Mouse (Mus musculus): ENCODE measurements around the gene Hist1h2ap.
"Not testable (repeated sequence)": the region's sequence is repeated elsewhere in the genome, so short reads cannot be mapped to it uniquely, and the experiment has no call there.

Gene Hist1h2ap

DNA sequence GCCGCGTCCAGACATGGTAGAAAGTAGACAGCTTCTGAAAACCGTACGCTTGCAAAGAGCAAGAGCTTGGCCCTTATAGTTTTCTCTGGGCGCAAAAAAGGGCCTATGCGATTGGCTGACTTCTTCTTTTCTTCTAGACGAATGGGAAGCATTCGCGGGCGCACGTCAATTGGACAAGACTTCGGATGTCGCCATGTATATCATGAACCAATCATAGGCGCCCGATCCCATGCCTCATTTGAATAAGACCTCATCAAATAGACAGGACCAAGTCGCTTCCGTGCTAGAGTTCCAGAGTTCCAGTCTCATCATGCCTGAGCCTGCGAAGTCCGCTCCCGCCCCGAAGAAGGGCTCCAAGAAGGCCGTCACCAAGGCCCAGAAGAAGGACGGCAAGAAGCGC is at the start of gene Hist1h2ap, which contains the start of gene Hist1h2br:
Gene Hist1h2ap (minus strand): TSS at position 47 of the 400 bp plus-strand sequence.
Gene Hist1h2br (plus strand): TSS at position 283 of the 400 bp plus-strand sequence.
- DNase-seq (ENCODE audit: low spot score in 2 of 2): not testable (repeated sequence)

DNA sequence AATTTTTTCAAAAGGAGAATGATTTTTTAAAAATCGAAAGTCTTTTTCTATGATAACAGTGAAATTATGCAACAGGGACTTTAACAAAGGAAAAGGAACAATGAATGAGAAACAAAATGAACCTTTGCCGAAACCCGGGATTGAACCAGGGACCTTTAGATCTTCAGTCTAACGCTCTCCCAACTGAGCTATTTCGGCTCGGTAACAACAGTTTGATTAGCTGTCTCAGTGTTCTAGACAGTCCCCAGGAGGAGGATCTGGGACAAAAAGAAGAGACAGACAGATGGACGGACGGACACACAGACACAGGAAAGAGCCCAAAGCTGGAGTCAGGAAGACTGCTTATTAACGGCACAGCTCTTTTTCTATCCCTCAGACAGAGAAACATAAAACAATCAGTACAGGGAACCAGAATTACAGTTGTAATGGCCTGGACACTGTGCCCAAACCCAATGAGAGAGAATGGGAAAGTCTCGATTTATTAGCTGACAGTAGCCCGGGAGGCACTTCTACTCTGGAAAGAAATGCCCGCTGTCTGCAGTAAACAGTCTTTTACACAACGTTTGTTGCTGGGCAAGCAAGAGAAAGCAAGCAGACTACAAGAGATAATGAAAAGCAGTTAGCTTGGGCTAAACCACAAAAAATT is 49.6 kb upstream of the Hist1h2ap start:
- DNase-seq (ENCODE audit: low spot score in 2 of 2): peak in 1 of 2 experiments; percentile 19

DNA sequence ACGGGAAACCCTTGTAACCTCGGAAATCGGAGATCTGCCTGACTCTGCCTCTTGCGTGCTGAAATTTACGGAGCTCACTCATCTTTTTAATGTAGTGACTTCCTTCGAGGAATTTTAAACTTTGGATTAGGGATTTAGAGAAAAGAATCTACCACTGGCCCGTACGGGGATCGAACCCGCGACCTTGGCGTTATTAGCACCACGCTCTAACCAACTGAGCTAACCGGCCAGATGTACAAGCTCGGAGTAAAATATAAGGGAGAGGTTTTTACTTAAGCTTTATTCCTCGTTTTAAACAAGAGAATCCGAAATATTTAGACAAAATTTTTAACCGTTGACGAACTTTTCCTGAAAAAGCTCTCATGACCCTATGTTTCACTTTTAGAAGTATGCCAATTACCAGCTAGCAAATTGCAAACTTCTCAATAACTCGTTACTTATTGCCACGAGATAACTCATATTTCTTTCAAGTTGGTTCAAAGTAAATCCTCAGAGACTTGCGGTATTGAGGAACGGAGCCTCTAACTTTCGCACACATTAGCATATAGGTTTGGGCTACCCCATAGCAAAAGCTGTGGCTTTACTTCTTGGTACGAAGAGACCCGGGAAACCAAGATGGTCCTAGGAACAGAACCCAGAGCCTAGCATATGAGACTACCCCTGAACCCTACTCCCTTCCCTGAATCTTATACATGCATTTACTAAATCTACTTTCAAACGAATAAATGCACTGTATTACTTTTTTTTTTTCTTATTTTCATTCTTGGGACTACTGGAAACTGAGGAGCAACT is 48.8 kb upstream of the Hist1h2ap start:
- peak in 1 of 2 experiments; percentile 5 for DNase-seq (ENCODE audit: low spot score in 2 of 2)

DNA sequence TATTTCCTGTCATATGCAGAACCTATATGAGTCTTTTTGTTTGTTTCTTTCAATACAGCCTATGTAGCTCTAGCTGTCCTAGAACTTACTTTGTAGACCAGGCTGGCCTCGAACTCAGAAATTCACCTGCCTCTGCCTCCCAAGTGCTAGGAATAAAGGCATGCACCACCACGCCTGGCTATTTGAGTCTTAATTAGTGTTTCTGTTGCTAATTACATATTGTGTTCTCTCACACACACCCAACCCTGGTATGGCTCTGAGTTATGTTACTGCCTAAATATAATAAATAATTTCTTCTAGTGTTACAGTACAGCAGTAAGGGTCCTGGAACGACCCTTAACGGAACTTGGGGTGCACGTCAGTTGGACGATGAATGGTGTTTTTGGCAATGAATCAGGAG is 47.4 kb upstream of the Hist1h2ap start:
- DNase-seq (ENCODE audit: low spot score in 2 of 2): no peak

DNA sequence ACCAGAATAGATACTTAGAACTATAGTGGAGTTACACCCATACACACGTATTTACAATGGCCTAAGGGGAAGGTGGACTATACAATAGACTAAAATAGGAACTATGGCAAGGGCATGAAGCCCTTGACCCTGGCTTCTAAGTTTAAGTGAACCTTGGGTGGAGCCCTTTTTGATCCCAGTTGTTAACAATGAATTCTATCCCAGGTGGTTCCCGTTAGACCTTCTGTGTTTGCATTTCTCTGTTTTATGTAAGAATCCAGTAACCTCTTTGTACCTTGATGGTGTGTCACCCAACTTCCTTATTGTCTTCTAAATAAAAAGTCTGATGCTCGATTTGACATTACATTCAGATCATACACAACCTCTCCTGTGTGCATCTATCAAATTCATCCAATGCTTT is 32.2 kb upstream of the Hist1h2ap start:
- not testable (repeated sequence) for DNase-seq (ENCODE audit: low spot score in 2 of 2)

DNA sequence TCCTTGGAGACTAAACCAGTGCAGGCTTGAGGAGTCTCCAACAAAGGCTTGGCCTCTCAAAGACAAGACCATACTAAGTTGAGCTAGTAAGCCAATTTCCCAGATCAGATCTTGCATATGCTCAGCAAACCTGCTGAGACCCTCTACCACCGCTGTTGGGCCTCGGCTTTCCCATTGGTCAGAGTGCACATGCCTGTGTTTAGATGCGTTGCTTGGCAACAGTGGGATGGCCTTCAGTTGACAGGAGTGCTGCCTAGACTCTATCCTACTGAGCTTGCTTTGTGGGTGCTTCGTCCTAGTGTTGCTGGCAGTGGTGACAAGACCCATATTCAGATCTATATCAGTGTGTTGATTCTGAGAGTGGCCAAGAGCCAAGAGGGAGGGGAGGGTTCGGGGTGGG is 28.3 kb upstream of the Hist1h2ap start:
- no peak for DNase-seq (ENCODE audit: low spot score in 2 of 2)

DNA sequence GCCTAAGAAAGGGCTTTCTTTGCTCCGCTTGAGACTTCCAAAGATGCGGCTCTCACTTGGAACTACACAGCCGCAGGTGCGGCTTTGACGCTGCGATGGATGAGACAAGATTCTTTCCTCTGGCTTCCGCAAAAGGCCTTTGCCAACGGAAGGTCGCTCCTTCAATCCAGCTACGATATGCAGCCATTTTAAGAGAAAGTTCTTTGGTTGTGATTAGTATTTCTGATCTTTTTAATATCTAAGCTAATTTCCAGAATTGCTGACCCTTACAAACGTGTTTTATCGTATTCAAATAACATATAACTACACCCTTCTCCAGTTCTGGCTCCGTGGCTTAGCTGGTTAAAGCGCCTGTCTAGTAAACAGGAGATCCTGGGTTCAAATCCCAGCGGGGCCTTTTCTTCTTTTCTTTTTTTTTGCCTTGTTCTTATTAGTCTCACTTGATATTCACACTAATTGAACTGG is 22.4 kb upstream of the Hist1h2ap start:
- DNase-seq (ENCODE audit: low spot score in 2 of 2): peak in 1 of 2 experiments; percentile 71

DNA sequence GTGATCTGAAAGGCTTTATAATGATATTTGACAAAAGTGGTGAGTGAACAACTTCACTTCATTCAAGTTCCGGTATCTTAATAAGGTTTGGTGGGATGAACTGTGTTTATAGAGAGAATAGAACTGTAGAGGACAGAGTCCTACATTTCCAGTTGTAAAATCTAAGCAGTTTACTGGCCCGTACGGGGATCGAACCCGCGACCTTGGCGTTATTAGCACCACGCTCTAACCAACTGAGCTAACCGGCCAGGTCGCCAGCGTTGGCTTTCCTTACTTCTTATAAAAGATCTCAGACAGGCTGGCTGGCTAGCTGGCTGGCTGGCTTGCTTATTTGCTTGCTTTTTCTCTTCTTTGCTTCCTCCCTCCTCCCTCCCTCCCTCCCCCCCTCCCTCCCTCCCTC is 21.8 kb upstream of the Hist1h2ap start:
- DNase-seq (ENCODE audit: low spot score in 2 of 2): peak; percentile 47 to 86

DNA sequence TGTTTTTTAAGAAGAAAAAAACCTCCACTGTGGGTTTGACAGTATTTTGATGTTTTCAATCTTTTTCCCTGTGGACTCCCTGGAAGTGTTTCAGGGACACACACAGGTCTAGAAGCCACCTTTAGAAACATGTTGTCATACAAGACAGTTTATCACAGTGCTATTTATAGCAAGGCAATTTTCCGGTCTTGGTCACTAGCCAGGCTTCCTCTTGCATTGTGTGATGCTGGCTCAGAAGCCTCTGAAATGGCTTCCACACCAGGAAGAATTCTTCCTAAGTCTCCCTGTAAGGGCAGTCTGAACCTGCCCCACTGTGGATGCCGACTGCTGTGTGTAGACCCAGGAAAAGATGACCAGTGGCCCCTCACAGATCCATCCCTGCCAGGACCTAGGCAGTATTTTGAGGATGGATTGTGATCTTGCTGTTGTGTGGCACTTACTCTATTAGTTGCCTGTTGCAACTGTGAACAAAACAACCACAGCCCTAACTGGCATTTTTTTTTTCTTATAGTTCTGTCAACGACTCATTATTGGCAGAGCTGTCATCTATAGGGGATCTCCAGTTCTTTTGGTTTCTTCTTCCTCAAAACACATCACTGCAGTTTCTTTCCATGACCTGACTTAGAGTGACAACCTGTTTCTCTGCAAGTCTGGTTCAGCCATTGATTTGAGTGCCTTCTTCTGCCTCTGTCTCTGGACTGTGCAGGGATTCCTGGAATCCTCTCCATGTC is 19.1 kb upstream of the Hist1h2ap start:
- peak; percentile 77 to 84 for DNase-seq (ENCODE audit: low spot score in 2 of 2)

DNA sequence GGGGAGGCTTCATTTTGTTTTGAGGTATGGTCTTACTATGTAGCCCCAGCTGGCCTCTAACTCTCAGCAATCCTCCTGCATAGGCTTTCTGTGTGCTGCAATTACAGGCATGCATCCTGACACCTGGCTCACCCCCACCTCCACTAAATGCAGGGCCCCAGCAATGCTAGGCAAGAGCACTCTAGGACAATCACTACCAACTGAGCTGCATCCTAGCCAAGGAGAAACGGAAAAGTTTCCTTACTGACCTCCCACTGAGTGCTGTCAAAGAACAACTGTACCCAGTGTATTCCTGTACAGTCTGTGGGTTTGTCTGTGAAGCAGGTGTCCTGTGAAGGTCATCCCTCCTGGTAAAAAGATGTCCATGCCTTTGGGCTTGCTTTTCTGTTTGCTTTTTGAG is 17.4 kb upstream of the Hist1h2ap start:
- not testable (repeated sequence) for DNase-seq (ENCODE audit: low spot score in 2 of 2)

DNA sequence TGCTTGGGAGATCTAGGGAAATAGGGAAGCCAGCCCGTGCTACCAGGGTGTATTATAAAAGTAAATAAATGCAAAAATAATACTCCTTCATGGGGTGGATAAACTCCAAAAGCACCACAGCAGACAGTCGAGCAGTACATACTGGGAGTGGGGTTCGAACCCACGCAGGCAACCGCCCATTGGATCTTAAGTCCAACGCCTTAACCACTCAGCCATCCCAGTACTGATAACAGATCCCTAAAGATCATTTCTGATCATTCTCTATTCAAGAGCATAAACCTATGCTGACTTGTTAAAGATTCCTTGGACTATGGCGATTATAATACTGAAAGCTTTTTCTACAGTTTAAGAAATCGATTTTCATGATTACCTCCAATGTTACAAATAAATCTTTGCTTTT is 14.6 kb upstream of the Hist1h2ap start:
- no peak for DNase-seq (ENCODE audit: low spot score in 2 of 2)

DNA sequence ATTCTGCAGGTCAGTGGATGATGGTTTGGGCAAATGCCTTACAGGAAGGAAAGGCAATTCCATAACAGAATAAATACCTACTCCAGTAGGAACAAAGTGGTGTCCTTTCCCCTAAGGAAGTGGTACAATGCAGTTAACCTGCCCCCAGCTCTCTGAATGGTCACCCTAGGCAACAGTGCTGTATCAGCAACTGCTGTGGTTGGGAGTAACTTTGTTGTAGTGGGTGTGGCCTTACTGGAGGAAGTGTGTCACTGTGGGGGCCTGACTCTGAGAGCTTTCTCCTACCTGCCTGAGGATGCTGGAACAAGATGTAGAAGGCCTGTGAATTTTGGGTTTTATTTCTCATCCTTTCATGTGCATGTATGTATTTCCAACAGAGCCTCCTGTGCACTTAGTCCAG is 13.0 kb upstream of the Hist1h2ap start:
- DNase-seq (ENCODE audit: low spot score in 2 of 2): not testable (repeated sequence)

DNA sequence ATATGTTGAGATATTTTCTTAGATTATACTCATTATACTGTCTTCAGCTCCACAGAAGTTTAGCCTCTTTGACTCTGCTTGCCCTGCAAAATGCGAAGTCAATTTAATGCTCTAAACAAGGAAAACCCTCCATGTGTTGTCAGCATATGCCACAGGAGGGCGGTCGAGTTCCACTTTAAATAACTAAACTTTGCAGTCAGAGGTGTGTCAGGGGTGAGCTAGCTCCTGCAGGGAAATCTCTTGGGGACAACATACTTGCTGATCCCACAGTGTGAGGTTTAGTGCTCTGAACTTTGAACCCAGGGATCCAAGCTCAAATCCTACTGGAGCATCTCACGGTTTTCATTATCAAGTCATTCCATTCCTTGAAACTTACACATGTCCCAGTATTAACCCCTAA is 7.2 kb upstream of the Hist1h2ap start:
- not testable (repeated sequence) for DNase-seq (ENCODE audit: low spot score in 2 of 2)

DNA sequence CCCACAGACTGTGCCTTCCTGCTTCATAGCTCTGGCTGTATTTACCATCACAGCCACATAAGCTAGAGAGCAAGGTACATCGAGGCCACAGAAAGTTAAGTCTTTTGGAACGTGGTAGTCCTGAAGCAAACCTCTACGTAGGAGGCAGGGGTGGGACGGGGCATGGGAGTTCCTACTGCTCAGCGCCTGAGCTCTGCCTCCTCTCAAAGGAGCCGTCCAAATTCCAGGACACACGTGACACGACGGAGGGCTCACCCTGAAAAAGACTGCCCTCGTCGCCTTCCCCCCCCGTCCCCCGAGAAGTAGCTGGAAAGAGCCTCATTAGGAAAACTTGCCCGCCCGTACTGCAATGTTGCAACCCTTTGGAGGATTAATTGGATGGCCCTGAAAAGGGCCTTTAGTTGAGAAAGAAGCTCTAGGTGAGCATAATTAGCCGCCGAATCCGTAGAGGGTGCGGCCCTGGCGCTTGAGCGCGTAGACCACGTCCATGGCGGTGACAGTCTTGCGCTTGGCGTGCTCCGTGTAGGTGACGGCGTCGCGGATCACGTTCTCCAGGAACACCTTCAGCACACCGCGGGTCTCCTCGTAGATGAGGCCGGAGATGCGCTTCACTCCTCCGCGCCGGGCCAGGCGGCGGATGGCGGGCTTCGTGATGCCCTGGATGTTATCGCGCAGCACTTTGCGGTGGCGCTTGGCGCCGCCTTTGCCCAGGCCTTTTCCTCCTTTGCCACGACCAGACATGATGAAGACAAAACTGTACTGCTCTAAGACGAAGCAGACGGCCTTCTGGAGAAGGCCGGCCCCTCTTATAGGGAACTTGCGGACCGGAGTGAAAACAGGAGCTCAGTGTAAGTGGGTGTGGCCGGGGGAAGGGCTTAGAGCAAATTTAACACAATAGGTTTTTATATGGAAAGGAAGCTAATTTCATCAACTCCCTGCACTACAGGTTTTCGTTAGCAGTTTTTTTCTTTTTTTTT is 1.6 kb downstream of the Hist1h2ap start, which contains the start of gene Hist1h4n:
Gene Hist1h4n (minus strand): TSS at position 779 of the 977 bp plus-strand sequence.
- DNase-seq (ENCODE audit: low spot score in 2 of 2): peak; percentile 26 to 59

DNA sequence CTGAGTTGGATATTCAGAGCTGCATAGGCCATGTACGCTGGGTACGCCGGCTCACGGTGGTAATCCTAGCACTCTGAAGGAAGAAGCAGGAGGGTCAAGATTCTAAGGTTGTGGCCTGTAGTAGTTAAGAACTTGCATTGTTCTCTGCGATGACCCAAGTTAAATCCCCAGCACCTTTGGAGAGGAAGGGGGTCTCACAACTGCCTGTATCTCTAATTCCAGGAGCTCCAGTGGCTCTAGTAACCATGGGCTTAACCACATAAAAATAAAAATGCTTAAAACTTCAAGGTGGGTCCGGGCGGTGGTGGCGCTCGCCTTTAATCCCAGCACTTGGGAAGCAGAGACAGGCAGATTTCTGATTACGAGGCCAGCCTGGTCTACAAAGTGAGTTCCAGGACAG is 3.0 kb downstream of the Hist1h2ap start:
- no peak for DNase-seq (ENCODE audit: low spot score in 2 of 2)

DNA sequence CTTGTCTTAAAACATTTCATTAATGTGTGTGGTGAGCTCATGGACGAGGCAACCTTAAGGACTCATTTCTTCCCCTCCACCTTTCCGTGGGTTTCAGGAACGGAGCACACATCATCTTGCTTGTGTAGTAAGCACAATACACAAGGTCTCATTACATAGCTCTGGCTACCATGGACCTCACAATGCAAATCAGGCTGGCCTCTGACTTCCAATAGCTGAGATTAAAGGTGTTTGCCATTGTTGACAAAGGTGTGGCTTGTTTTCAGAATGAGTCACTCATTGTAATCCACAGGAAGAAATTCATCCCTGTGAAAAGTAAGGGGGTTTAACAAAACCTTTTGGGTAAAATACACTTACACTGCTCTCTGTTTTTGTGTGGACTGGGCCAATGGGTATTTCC is 4.8 kb downstream of the Hist1h2ap start:
- no peak for DNase-seq (ENCODE audit: low spot score in 2 of 2)

DNA sequence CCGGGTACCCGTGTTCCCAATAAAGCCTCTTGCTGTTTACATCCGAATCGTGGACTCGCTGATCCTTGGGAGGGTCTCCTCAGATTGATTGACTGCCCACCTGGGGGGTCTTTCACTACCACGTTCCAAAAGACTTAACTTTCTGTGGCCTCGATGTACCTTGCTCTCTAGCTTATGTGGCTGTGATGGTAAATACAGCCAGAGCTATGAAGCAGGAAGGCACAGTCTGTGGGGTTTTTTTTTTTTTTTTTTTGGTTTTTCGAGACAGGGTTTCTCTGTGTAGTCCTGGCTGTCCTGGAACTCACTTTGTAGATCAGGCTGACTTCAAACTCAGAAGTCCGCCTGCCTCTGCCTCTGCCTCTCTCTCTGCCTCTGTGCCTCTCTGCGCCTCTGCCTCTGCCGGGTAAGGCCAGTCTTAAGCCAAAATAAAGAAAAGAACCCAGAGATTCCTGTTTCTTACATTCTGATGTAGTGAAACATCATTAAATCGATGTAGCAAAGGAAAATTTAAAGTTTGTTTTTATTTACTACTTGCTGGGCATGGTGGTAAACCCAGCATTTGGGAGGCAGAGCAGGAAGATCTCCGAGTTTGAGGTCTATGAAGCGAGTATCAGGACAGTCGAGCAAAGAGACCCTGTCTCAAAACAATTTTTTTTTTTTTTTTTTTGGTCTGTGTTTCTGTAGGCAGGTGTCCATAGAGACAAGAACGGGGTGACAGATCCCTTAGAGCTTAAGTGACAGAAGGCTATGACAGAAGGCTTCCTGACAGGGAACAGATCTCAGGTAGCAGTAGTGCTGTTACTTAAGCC is 13.0 kb downstream of the Hist1h2ap start:
- DNase-seq (ENCODE audit: low spot score in 2 of 2): not testable (repeated sequence)

DNA sequence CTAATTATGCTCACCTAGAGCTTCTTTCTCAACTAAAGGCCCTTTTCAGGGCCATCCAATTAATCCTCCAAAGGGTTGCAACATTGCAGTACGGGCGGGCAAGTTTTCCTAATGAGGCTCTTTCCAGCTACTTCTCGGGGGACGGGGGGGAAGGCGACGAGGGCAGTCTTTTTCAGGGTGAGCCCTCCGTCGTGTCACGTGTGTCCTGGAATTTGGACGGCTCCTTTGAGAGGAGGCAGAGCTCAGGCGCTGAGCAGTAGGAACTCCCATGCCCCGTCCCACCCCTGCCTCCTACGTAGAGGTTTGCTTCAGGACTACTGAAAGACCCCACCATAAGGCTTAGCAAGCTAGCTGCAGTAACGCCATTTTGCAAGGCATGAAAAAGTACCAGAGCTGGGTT is 21.2 kb downstream of the Hist1h2ap start:
- DNase-seq (ENCODE audit: low spot score in 2 of 2): not testable (repeated sequence)

DNA sequence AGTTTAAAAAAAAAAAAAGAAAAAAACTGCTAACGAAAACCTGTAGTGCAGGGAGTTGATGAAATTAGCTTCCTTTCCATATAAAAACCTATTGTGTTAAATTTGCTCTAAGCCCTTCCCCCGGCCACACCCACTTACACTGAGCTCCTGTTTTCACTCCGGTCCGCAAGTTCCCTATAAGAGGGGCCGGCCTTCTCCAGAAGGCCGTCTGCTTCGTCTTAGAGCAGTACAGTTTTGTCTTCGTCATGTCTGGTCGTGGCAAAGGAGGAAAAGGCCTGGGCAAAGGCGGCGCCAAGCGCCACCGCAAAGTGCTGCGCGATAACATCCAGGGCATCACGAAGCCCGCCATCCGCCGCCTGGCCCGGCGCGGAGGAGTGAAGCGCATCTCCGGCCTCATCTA is 21.8 kb downstream of the Hist1h2ap start, which contains the start of gene Hist1h4m:
Gene Hist1h4m (plus strand): TSS at position 208 of the 400 bp plus-strand sequence.
- peak; percentile 45 to 64 for DNase-seq (ENCODE audit: low spot score in 2 of 2)

DNA sequence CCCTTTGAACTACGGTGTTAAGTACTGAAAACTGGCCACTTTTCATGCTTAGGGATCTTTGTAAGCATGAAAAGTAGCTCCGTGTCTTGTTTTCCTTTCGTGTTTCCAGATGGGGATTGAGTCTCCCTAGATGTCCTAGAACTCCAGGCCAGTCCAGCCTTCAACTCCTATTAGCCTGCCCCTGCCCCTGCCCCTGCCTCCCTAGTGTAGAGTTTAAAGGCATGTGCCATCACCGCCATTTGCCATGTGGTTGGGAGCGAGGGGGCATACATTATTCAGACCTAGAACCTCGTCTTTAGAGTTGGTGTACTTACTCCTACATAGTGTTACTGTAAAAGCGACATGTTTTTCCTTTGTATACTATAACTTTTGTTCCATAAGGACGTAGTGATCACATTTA is 22.2 kb downstream of the Hist1h2ap start:
- DNase-seq (ENCODE audit: low spot score in 2 of 2): not testable (repeated sequence)

All from heart, adult 9 months (tissue).